Mouse (Mus musculus) embryonic facial prominence, embryonic 14.5 days (tissue): ENCODE measurements around the gene Zyx. TPM values are rescaled to one million over a fixed set of nuclear protein-coding genes. Genes with fewer than 3 reads are reported as not detected.

ENCODE experiments used
- ATAC-seq: fragments of 200-750 bp; cut with Nextera tagmentation; 2 replicates; pipeline ENCODE4 v1.8.0; 2017; ENCODE audit warnings: low read depth, moderate number of reproducible peaks, moderate TSS enrichment
- DNase-seq: peaks from one replicate; pipeline ENCODE4 v3.0.0-alpha.2; 2015; ENCODE audit warnings: low spot score
- H3K27ac ChIP-seq: fragments of 300-500 bp; sonication (generic); replicated peaks from 2 replicates; pipeline ENCODE4 v1.5.1; 2014; ENCODE audit warnings: low read depth, mild to moderate bottlenecking, low read length, moderate library complexity
- H3K27me3 ChIP-seq: fragments of 300-500 bp; sonication (generic); replicated peaks from 2 replicates; pipeline ENCODE4 v1.6.1; 2014; ENCODE audit warnings: low read length; ENCODE audit not compliant: control insufficient read depth, insufficient read depth
- H3K36me3 ChIP-seq: fragments of 300-500 bp; sonication (generic); 2 replicates; pipeline ENCODE4 v1.6.1; 2014; ENCODE audit warnings: low read length, mixed read lengths; ENCODE audit not compliant: control insufficient read depth, insufficient read depth
- H3K4me1 ChIP-seq: fragments of 300-500 bp; sonication (generic); 2 replicates; pipeline ENCODE4 v1.6.1; 2014; ENCODE audit warnings: antibody characterized with exemption, low read length; ENCODE audit not compliant: control insufficient read depth, insufficient read depth
- H3K4me2 ChIP-seq: fragments of 300-500 bp; sonication (generic); 2 replicates; pipeline ENCODE4 v1.6.1; 2014; ENCODE audit warnings: low read depth, mild to moderate bottlenecking, low read length, moderate library complexity, mixed read lengths
- H3K4me3 ChIP-seq: fragments of 300-500 bp; sonication (generic); 2 replicates; pipeline ENCODE4 v1.5.1; 2014; ENCODE audit warnings: low read depth, mild to moderate bottlenecking, low read length
- H3K9ac ChIP-seq: fragments of 300-500 bp; sonication (generic); 2 replicates; pipeline ENCODE4 v1.6.1; 2014; ENCODE audit warnings: low read depth, mild to moderate bottlenecking, low read length, moderate library complexity, mixed read lengths
- H3K9me3 ChIP-seq: fragments of 300-500 bp; sonication (generic); 2 replicates; pipeline ENCODE4 v1.6.1; 2016; ENCODE audit warnings: low read length; ENCODE audit not compliant: control insufficient read depth
- WGBS: fragments of 180-500 bp; shearing (Covaris S2); extraction: QIAGEN DNeasy Blood & Tissue Kit; methylation state at CpG from one replicate; pipeline ENCODE4 v1.1.7; 2014; 5-methylcytosine and 5-hydroxymethylcytosine counted together
- polyA plus RNA-seq: library from polyadenylated mRNA; unstranded; fragments of >200 nt; fragmentation: Nextera tagmentation; extraction: Ambion mirVana; gene quantifications from 2 replicates; pipeline ENCODE4 v1.2.1, GENCODE M21; 2014

Zyx gene
- polyA plus RNA-seq, 1 experiment from 2014 or later = 156 TPM

GRCm38 (mm10) chr6:42348281-42349005, 987 bp upstream of the Zyx start:
- peaks cover 22% of the 10 kb centered on the region for H3K36me3 ChIP-seq
- no peaks in the 10 kb centered on the region for H3K27me3 ChIP-seq
- H3K4me2 ChIP-seq = peak overlapping the region; percentile 90
- ATAC-seq = no peak
- DNase-seq = no peak
- H3K4me3 ChIP-seq = peak overlapping the region; percentile 85; the same call in 1 of the 2 replicates
- no peak overlapping the region for H3K9ac ChIP-seq
- no peak overlapping the region for H3K27ac ChIP-seq
- WGBS = 38% methylated on average over 12 of the region's 12 CpGs
- H3K9me3 ChIP-seq = no peaks in the 10 kb centered on the region
- H3K4me1 ChIP-seq = peaks cover 27% of the 10 kb centered on the region

GRCm38 (mm10) chr6:42349006-42349425, 414 bp upstream of the Zyx start:
- Histone ChIP-seq H3K4me2 (peak overlapping the region; percentile 90), H3K27ac (peak overlapping the region; percentile 95), H3K4me3 (peak overlapping the region; percentile 85), H3K27me3 (no peaks in the 10 kb centered on the region), H3K4me1 (peaks cover 30% of the 10 kb centered on the region), H3K36me3 (peaks cover 24% of the 10 kb centered on the region), H3K9ac (peak overlapping the region; percentile 95), H3K9me3 (no peaks in the 10 kb centered on the region)
- DNase-seq = peak; percentile 87
- 2% methylated on average over 11 of the region's 11 CpGs for WGBS
- peak; percentile 19; the same call in 1 of the 2 replicates for ATAC-seq

- Histone ChIP-seq H3K9ac (peak overlapping the region; percentile 95), H3K4me1 (peaks cover 35% of the 10 kb centered on the region), H3K27me3 (no peaks in the 10 kb centered on the region), H3K4me3 (peak overlapping the region; percentile 85), H3K4me2 (peak overlapping the region; percentile 90), H3K27ac (peak overlapping the region; percentile 95), H3K9me3 (no peaks in the 10 kb centered on the region), H3K36me3 (peaks cover 32% of the 10 kb centered on the region)
- ATAC-seq (peak; percentile 23), DNase-seq (peak; percentile 82)
- under 1% methylated on average over 43 of the region's 72 CpGs for WGBS
These were observed 864 bp downstream of the Zyx start for GRCm38 (mm10) chr6:42350021-42350967.

- H3K4me3 ChIP-seq = peak overlapping the region; percentile 85
- H3K27me3 ChIP-seq = no peaks in the 10 kb centered on the region
- no peak for DNase-seq
- H3K9me3 ChIP-seq = no peaks in the 10 kb centered on the region
- peaks cover 35% of the 10 kb centered on the region for H3K4me1 ChIP-seq
- ATAC-seq = no peak
- WGBS = 43% methylated on average over 11 of the region's 13 CpGs
- peak overlapping the region; percentile 95 for H3K9ac ChIP-seq
- peaks cover 40% of the 10 kb centered on the region for H3K36me3 ChIP-seq
- peak overlapping the region; percentile 90 for H3K4me2 ChIP-seq
- peak overlapping the region; percentile 95; the same call in 1 of the 2 replicates for H3K27ac ChIP-seq
These were observed 1.7 kb downstream of the Zyx start for GRCm38 (mm10) chr6:42350968-42351775.

- Histone ChIP-seq H3K9ac (peak overlapping the region; percentile 95; the same call in 1 of the 2 replicates), H3K27me3 (no peaks in the 10 kb centered on the region), H3K9me3 (no peaks in the 10 kb centered on the region), H3K27ac (no peak overlapping the region), H3K36me3 (peaks cover 48% of the 10 kb centered on the region), H3K4me1 (peaks cover 35% of the 10 kb centered on the region), H3K4me2 (peak overlapping the region; percentile 90), H3K4me3 (peak overlapping the region; percentile 85)
- WGBS = 74% methylated on average over 7 of the region's 7 CpGs
- no peak for DNase-seq
- no peak for ATAC-seq
These were observed 2.5 kb downstream of the Zyx start for GRCm38 (mm10) chr6:42351776-42352485.

GRCm38 (mm10) chr6:42352486-42352846, 3.0 kb downstream of the Zyx start:
- ATAC-seq (no peak), DNase-seq (no peak)
- Histone ChIP-seq H3K4me1 (peaks cover 35% of the 10 kb centered on the region), H3K27ac (no peak overlapping the region; the same call in 1 of the 2 replicates), H3K27me3 (no peaks in the 10 kb centered on the region), H3K4me3 (peak overlapping the region; percentile 85; the same call in 1 of the 2 replicates), H3K36me3 (peaks cover 53% of the 10 kb centered on the region), H3K4me2 (peak overlapping the region; percentile 90), H3K9ac (no peak overlapping the region), H3K9me3 (no peaks in the 10 kb centered on the region)
- 88% methylated on average over 1 of the region's 1 CpGs for WGBS

GRCm38 (mm10) chr6:42353180-42353579, 3.8 kb downstream of the Zyx start:
- H3K4me2 ChIP-seq = peak overlapping the region; percentile 90
- ATAC-seq = no peak
- H3K27me3 ChIP-seq = no peaks in the 10 kb centered on the region
- no peak overlapping the region for H3K4me3 ChIP-seq
- no peak overlapping the region for H3K9ac ChIP-seq
- DNase-seq = peak; percentile 58
- H3K9me3 ChIP-seq = no peaks in the 10 kb centered on the region
- peaks cover 60% of the 10 kb centered on the region for H3K36me3 ChIP-seq
- peaks cover 35% of the 10 kb centered on the region for H3K4me1 ChIP-seq
- WGBS = 67% methylated on average over 8 of the region's 8 CpGs
- H3K27ac ChIP-seq = no peak overlapping the region; the same call in 1 of the 2 replicates
